Mouse (Mus musculus): Measurements from ENCODE around the gene Pcare. TPM values are rescaled to one million over a fixed set of nuclear protein-coding genes. Genes with fewer than 3 reads are reported as not detected.

Gene Pcare
- polyA plus RNA-seq (2014; fragmentation: Illumina TruSeq; extraction: RNeasy Lipid Tissue Mini Kit (QIAGEN cat#74804); ENCODE audit: low read depth, low replicate concordance) = not detected

DNA sequence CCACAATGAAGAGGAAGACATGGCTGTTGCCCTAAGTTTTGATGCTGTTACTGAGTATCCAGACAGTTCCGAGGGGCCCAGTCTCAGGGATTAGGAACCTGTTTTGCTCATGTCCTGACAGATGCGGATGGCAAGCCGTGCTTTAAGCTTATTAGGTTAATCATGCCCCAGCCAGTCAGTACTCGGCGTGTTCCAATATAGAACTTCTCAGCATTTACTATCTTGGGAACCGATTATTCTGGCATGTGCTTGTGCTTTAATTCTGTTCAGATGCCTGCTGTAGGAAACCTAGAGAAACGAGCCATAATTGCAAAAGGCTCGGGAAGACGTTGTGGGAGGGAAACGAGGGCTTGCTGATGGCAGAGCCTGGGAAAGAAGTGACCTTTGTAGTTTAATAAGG is at the start of gene Pcare:
Pcare (minus strand) TSS at position 64 of the 400 bp plus-strand sequence.

GRCm38 (mm10) chr17:71768173-71768572 is 15.5 kb upstream of the Pcare start, which contains the start of gene Clip4:
Clip4 (plus strand) TSS chr17:71768473.

Other genes starting within 250 kb of the Pcare start
- gene Ndc80, start 226.0 kb downstream of the Pcare start, polyA plus RNA-seq (2014; fragmentation: Illumina TruSeq; extraction: RNeasy Lipid Tissue Mini Kit (QIAGEN cat#74804); ENCODE audit: low read depth, low replicate concordance) = 6.2 TPM
- gene Spdya, start 200.8 kb downstream of the Pcare start, polyA plus RNA-seq (2014; fragmentation: Illumina TruSeq; extraction: RNeasy Lipid Tissue Mini Kit (QIAGEN cat#74804); ENCODE audit: low read depth, low replicate concordance) = 1.0 TPM
- gene Wdr43, start 137.0 kb downstream of the Pcare start, polyA plus RNA-seq (2014; fragmentation: Illumina TruSeq; extraction: RNeasy Lipid Tissue Mini Kit (QIAGEN cat#74804); ENCODE audit: low read depth, low replicate concordance) = 137 TPM
- gene Togaram2, start 79.6 kb downstream of the Pcare start, polyA plus RNA-seq (2014; fragmentation: Illumina TruSeq; extraction: RNeasy Lipid Tissue Mini Kit (QIAGEN cat#74804); ENCODE audit: low read depth, low replicate concordance) = not detected
- gene Clip4, start 15.6 kb upstream of the Pcare start, polyA plus RNA-seq (2014; fragmentation: Illumina TruSeq; extraction: RNeasy Lipid Tissue Mini Kit (QIAGEN cat#74804); ENCODE audit: low read depth, low replicate concordance) = 28.8 TPM